ENCODE assay signal across 11 mouse cellular contexts in genomic region chr10:17511779-17512335, GRCm38 (mm10).
A peak's percentile ranks its signal among the peaks of the same experiment; 100 is the strongest.
DNase-seq lines count a peak whose midpoint lies in the region; ATAC-seq and TF ChIP-seq lines count a peak whose summit lies in the region.
"Had no signal": no experiment of that assay in that cellular context is flagged by ENCODE, and none has a peak within 500 bp of the region (broad histone marks: within the 10 kb centered on the region; RNA-seq: fewer than 3 reads in every experiment).

No protein-coding gene starts in this region.

- H3K9me3 ChIP-seq in lung, embryonic 14.5 days (ENCODE audit: low read depth, low read length): no peaks in the 10 kb centered on the region
- no peaks in the 10 kb centered on the region for H3K9me3 ChIP-seq in kidney, embryonic 14.5 days (ENCODE audit: control insufficient read depth, low read length)
- H3K9me3 ChIP-seq in neural tube, embryonic 15.5 days (replicated peaks): no peaks in the 10 kb centered on the region
- H3K9me3 ChIP-seq: G1E; neural tube, embryonic 13.5 days had no signal

- H3K9ac ChIP-seq in lung, embryonic 14.5 days: no peak overlapping the region
- no peak overlapping the region for H3K9ac ChIP-seq in kidney, embryonic 14.5 days (ENCODE audit: low read depth, low read length)
- H3K9ac ChIP-seq in neural tube, embryonic 15.5 days (replicated peaks): peak overlapping the region; percentile 7; the same call in 1 of the 2 replicates
- H3K9ac ChIP-seq: neural tube, embryonic 13.5 days had no signal

- H3K36me3 ChIP-seq in lung, embryonic 14.5 days (ENCODE audit: insufficient read depth): no peaks in the 10 kb centered on the region
- H3K36me3 ChIP-seq in kidney, embryonic 14.5 days (ENCODE audit: control insufficient read depth, insufficient read depth, low read length): no peaks in the 10 kb centered on the region
- no peaks in the 10 kb centered on the region for H3K36me3 ChIP-seq in neural tube, embryonic 15.5 days
- H3K36me3 ChIP-seq: G1E; neural tube, embryonic 13.5 days had no signal

- no peak for ATAC-seq in lung, embryonic 14.5 days (ENCODE audit: insufficient read depth)
- ATAC-seq in kidney, embryonic 14.5 days (ENCODE audit: low FRiP score, low TSS enrichment): peak; percentile 77; the same call in 1 of the 2 replicates
- no peak for ATAC-seq in neural tube, embryonic 15.5 days (ENCODE audit: low FRiP score)
- no peak for ATAC-seq in megakaryocyte-erythroid progenitor cell, adult 5-6 weeks (replicated peaks; ENCODE audit: low FRiP score, low TSS enrichment, poor library complexity, severe bottlenecking)

- no peaks in the 10 kb centered on the region for H3K4me1 ChIP-seq in lung, embryonic 14.5 days (ENCODE audit: insufficient read depth)
- H3K4me1 ChIP-seq in kidney, embryonic 14.5 days (ENCODE audit: control insufficient read depth, insufficient read depth, low read length): peaks cover 4% of the 10 kb centered on the region; the same call in 1 of the 2 replicates
- H3K4me1 ChIP-seq in neural tube, embryonic 15.5 days: peaks cover 4% of the 10 kb centered on the region; the same call in 1 of the 2 replicates

- WGBS in lung, embryonic 14.5 days: 29% methylated on average over 12 of the region's 12 CpGs
- WGBS in kidney, embryonic 14.5 days: 19% methylated on average over 12 of the region's 12 CpGs
- 36% methylated on average over 12 of the region's 12 CpGs for WGBS in neural tube, embryonic 15.5 days

- H3K27me3 ChIP-seq in lung, embryonic 14.5 days (ENCODE audit: insufficient read depth, low read length): no peaks in the 10 kb centered on the region
- H3K27me3 ChIP-seq in kidney, embryonic 14.5 days (ENCODE audit: control insufficient read depth, insufficient read depth, low read length): no peaks in the 10 kb centered on the region
- H3K27me3 ChIP-seq in neural tube, embryonic 15.5 days (replicated peaks): no peaks in the 10 kb centered on the region
- H3K27me3 ChIP-seq: neural tube, embryonic 13.5 days had no signal

- peak; percentile 19 for DNase-seq in lung, embryonic 14.5 days
- DNase-seq in lung, postnatal 4 days: no peak
- peak; percentile 20 for DNase-seq in embryo, embryonic 9.5 days (ENCODE audit: extremely low spot score)
- no peak for DNase-seq in layer of hippocampus, adult 18-20 months (ENCODE audit: low spot score in 2 of 2)
- DNase-seq: adrenal gland, adult 8-10 months; cerebellum, postnatal 14 days had no signal

- H3K4me2 ChIP-seq in lung, embryonic 14.5 days: 0 out of 2 replicates have a peak overlapping the region, but pooled peaks have one; percentile 13
- H3K4me2 ChIP-seq in kidney, embryonic 14.5 days (replicated peaks; ENCODE audit: low read depth, low read length): no peak overlapping the region
- 0 out of 2 replicates have a peak overlapping the region, but pooled peaks have one; percentile 13 for H3K4me2 ChIP-seq in neural tube, embryonic 15.5 days
- H3K4me2 ChIP-seq: neural tube, embryonic 13.5 days had no signal

- H3K4me3 ChIP-seq in lung, embryonic 14.5 days (ENCODE audit: low read depth, low read length): no peak overlapping the region
- no peak overlapping the region for H3K4me3 ChIP-seq in kidney, embryonic 14.5 days (ENCODE audit: low read length)
- no peak overlapping the region for H3K4me3 ChIP-seq in neural tube, embryonic 15.5 days (replicated peaks)
- H3K4me3 ChIP-seq: neural tube, embryonic 13.5 days had no signal

- no peak overlapping the region for H3K27ac ChIP-seq in lung, embryonic 14.5 days (ENCODE audit: low read depth)
- H3K27ac ChIP-seq in kidney, embryonic 14.5 days (ENCODE audit: low read depth, low read length): peak overlapping the region; percentile 37; the same call in 1 of the 2 replicates
- H3K27ac ChIP-seq in neural tube, embryonic 15.5 days (replicated peaks): no peak overlapping the region
- H3K27ac ChIP-seq: neural tube, embryonic 13.5 days had no signal

- TF ChIP-seq CTCF in lung, embryonic 14.5 days (IDR thresholded peaks at IDR 0.05; ENCODE audit: low read depth): no peak

Comparison
In these comparisons a context has a peak if more than half of its experiments do, and no peak if none do; other contexts are left out.
1. DNase-seq: peak in lung, embryonic 14.5 days (single experiment) and embryo, embryonic 9.5 days (single experiment); none in lung, postnatal 4 days (0 of 2) and layer of hippocampus, adult 18-20 months (0 of 2).